Mouse (Mus musculus): ENCODE results near the gene Scgb1b30. TPM values are rescaled to one million over a fixed set of nuclear protein-coding genes. Genes with fewer than 3 reads are reported as not detected.

Gene Scgb1b30
- total RNA-seq, 2 experiments from 2014 or later, result not detected

Other genes with a start within 250 kb of the Scgb1b30 start
- not detected for gene Scgb2b26, start 150.4 kb upstream of the Scgb1b30 start, total RNA-seq (2021)
- gene Scgb2b27, start 81.5 kb upstream of the Scgb1b30 start, total RNA-seq (2021), result not detected
- gene Scgb1b27, start 73.9 kb upstream of the Scgb1b30 start, total RNA-seq (2021), result not detected
- gene Wtip, start 37.8 kb downstream of the Scgb1b30 start, total RNA-seq (2021), result 10 to 100 TPM in 1 of 2 experiments, 1 to 10 TPM in 1; 9.7 to 11.3 TPM
- 10 to 100 TPM; 82.9 to 92.9 TPM for gene Uba2, start 74.2 kb downstream of the Scgb1b30 start, total RNA-seq (2021)
- gene Pdcd2l, start 101.2 kb downstream of the Scgb1b30 start, total RNA-seq (2021), result 10 to 100 TPM; 20.6 to 24.0 TPM
- 100 to 1,000 TPM; 662 to 699 TPM for gene Gpi1, start 134.9 kb downstream of the Scgb1b30 start, total RNA-seq (2021)
- gene Gm6096, start 155.6 kb downstream of the Scgb1b30 start, total RNA-seq (2021), result not detected
- gene 4931406P16Rik, start 218.1 kb downstream of the Scgb1b30 start, total RNA-seq (2021), result 10 to 100 TPM; 38.5 to 39.1 TPM

Measured in left cerebral cortex, adult 18-20 months (tissue).